Mouse (Mus musculus) lung, postnatal 0 days (tissue): ENCODE results near the gene Klf1.

Experiments
- CTCF ChIP-seq: IDR thresholded peaks from 2 replicates; pipeline ENCODE4 v1.5.1; 2016; ENCODE audit warnings: antibody characterized with exemption, mild to moderate bottlenecking
- EP300 ChIP-seq: IDR thresholded peaks from 2 replicates; pipeline ENCODE4 v1.6.1; 2016; ENCODE audit warnings: antibody characterized with exemption, mild to moderate bottlenecking, control low read depth

GRCm38 (mm10) chr8:84946528-84947240 is 45.0 kb downstream of the Klf1 start, which contains the start of gene Rtbdn:
- TF ChIP-seq EP300 (no peak), CTCF (peak; percentile 46)
